Mouse (Mus musculus): ENCODE data around the gene Tmem242. TPM values are rescaled to one million over a fixed set of nuclear protein-coding genes. Genes with fewer than 3 reads are reported as not detected.
"Not testable (repeated sequence)": the region's sequence is repeated elsewhere in the genome, so short reads cannot be mapped to it uniquely, and the experiment has no call there.

Tmem242 gene
- 10 to 100 TPM; 73.0 to 74.1 (median 73.9) TPM for polyA plus RNA-seq (2017; shearing (Covaris generic))

GRCm38 (mm10) chr17:5440159-5440971 is at the start of gene Tmem242:
Gene Tmem242, minus strand, starts transcription at chr17:5440259.
- ATAC-seq = peak; percentile 84

GRCm38 (mm10) chr17:5488156-5488555 is 48.1 kb upstream of the Tmem242 start:
- no peak for ATAC-seq

GRCm38 (mm10) chr17:5484663-5485062 is 44.6 kb upstream of the Tmem242 start:
- ATAC-seq = no peak

GRCm38 (mm10) chr17:5483456-5483855 is 43.4 kb upstream of the Tmem242 start:
- ATAC-seq = no peak

GRCm38 (mm10) chr17:5475960-5476725 is 36.1 kb upstream of the Tmem242 start:
- ATAC-seq = no peak

- ATAC-seq = no peak
Measured at GRCm38 (mm10) chr17:5472268-5472667, 32.2 kb upstream of the Tmem242 start.

- no peak for ATAC-seq
Measured at GRCm38 (mm10) chr17:5467177-5467576, 27.1 kb upstream of the Tmem242 start.

GRCm38 (mm10) chr17:5466736-5467135 is 26.7 kb upstream of the Tmem242 start:
- ATAC-seq = no peak

GRCm38 (mm10) chr17:5463912-5464311 is 23.9 kb upstream of the Tmem242 start:
- ATAC-seq = no peak

GRCm38 (mm10) chr17:5453657-5454056 is 13.6 kb upstream of the Tmem242 start:
- ATAC-seq = no peak

- ATAC-seq = no peak
Measured at GRCm38 (mm10) chr17:5443751-5444150, 3.7 kb upstream of the Tmem242 start.

- ATAC-seq = no peak
Measured at GRCm38 (mm10) chr17:5443260-5443659, 3.2 kb upstream of the Tmem242 start.

GRCm38 (mm10) chr17:5442403-5442802 is 2.3 kb upstream of the Tmem242 start:
- ATAC-seq = not testable (repeated sequence)

- peak; percentile 62 for ATAC-seq
Measured at GRCm38 (mm10) chr17:5439831-5440158, 264 bp downstream of the Tmem242 start.

GRCm38 (mm10) chr17:5429772-5430133 is 10.3 kb downstream of the Tmem242 start:
- ATAC-seq = peak; percentile 14

GRCm38 (mm10) chr17:5429090-5429771 is 10.8 kb downstream of the Tmem242 start:
- peak; percentile 99 for ATAC-seq

GRCm38 (mm10) chr17:5425204-5425603 is 14.9 kb downstream of the Tmem242 start:
- no peak for ATAC-seq

- ATAC-seq = no peak
Measured at GRCm38 (mm10) chr17:5424156-5424555, 15.9 kb downstream of the Tmem242 start.

GRCm38 (mm10) chr17:5421835-5422234 is 18.2 kb downstream of the Tmem242 start:
- no peak for ATAC-seq

- no peak for ATAC-seq
Measured at GRCm38 (mm10) chr17:5419771-5420518, 20.1 kb downstream of the Tmem242 start.

GRCm38 (mm10) chr17:5419056-5419455 is 21.0 kb downstream of the Tmem242 start:
- ATAC-seq = no peak

GRCm38 (mm10) chr17:5418545-5418944 is 21.5 kb downstream of the Tmem242 start, which contains the start of gene Ldhal6b:
Gene Ldhal6b, minus strand, starts transcription at chr17:5418767.
- no peak for ATAC-seq

- ATAC-seq = no peak
Measured at GRCm38 (mm10) chr17:5416518-5416917, 23.5 kb downstream of the Tmem242 start.
